Mouse (Mus musculus) Patski (cell line): Measurements from ENCODE around the gene Zfp811. TPM values are rescaled to one million over a fixed set of nuclear protein-coding genes. Genes with fewer than 3 reads are reported as not detected.

ENCODE experiments used
- ATAC-seq: fragments of 100-300 bp; one replicate; pipeline ENCODE4 v1.8.0; 2021
- CTCF ChIA-PET: fragments of 350-600 bp; sonication (Branson Sonifier 250); formaldehyde crosslinking; loops from one replicate; lab custom pipeline; 2022; ENCODE audit warnings: inconsistent platforms; lab: Charles Lee
- POLR2A ChIA-PET: fragments of 350-600 bp; sonication (Branson Sonifier 250); formaldehyde crosslinking; loops from one replicate; lab custom pipeline; 2022; ENCODE audit warnings: antibody characterized with exemption, inconsistent platforms; lab: Charles Lee
- DNase-seq: peaks from one replicate; pipeline ENCODE4 v3.0.0-alpha.2; 2011; ENCODE audit warnings: low read depth, low spot score
- H3K27me3 ChIP-seq: fragments of 371-371 bp; one replicate; pipeline ENCODE4 v1.5.1; 2021
- CTCF ChIP-seq: fragments of 100-300 bp; IDR thresholded peaks from one replicate; pipeline ENCODE4 v1.5.1; 2021
- in situ Hi-C: fragments of 300-500 bp; cut with MboI; formaldehyde crosslinking; loops from 3 replicates; pipeline ENCODE4 v1.11.1; 2018; ENCODE audit warnings: low pct_unique_long_range_greater_than_20kb, mixed read lengths
- polyA plus RNA-seq: library from polyadenylated mRNA; unstranded; gene quantifications from one replicate; pipeline ENCODE4 v1.2.3, GENCODE M21; 2021

Gene Zfp811
- polyA plus RNA-seq, 1 experiment from 2014 or later, result 0.33 TPM

GRCm38 (mm10) chr17:32757331-32757730, 52.4 kb downstream of the Zfp811 start:
- H3K27me3 ChIP-seq, result peaks cover 4% of the 10 kb centered on the region
- no peak for TF ChIP-seq CTCF
- ChIA-PET POLR2A (no interaction called here), CTCF (no interaction called here)
- ATAC-seq (no peak), DNase-seq (no peak)
- in situ Hi-C loops, result no loop called here

DNA sequence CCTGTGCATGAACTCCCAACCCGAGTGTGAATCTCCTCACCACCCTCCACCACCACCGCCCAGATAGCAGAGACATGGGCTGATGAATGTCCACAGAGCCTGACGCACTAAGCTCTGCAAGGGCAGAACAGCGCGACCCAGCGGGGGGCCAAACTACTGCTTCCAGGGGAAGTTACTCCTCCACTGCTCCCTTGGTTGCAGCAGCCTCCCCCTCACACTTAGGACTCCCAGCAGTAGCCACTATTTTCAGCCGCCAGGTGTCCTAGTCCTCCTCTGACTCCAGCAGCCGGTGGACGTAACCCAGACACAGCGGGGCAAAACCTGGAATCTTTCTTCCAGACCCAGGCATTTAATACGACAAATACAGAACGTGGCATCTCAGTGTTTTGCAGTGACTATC, 56.1 kb downstream of the Zfp811 start:
- no peak for ATAC-seq
- POLR2A ChIA-PET, result no interaction called here
- no peak for DNase-seq
- in situ Hi-C loops, result no loop called here
- H3K27me3 ChIP-seq, result peaks cover 26% of the 10 kb centered on the region
- CTCF ChIA-PET, result no interaction called here
- TF ChIP-seq CTCF, result peak; percentile 31

- CTCF ChIA-PET, result no interaction called here
- no peak for TF ChIP-seq CTCF
- POLR2A ChIA-PET, result no interaction called here
- no peak for DNase-seq
- peaks cover 33% of the 10 kb centered on the region for H3K27me3 ChIP-seq
- no peak for ATAC-seq
- in situ Hi-C loops, result no loop called here
Measured at GRCm38 (mm10) chr17:32752813-32753360, 56.8 kb downstream of the Zfp811 start.

DNA sequence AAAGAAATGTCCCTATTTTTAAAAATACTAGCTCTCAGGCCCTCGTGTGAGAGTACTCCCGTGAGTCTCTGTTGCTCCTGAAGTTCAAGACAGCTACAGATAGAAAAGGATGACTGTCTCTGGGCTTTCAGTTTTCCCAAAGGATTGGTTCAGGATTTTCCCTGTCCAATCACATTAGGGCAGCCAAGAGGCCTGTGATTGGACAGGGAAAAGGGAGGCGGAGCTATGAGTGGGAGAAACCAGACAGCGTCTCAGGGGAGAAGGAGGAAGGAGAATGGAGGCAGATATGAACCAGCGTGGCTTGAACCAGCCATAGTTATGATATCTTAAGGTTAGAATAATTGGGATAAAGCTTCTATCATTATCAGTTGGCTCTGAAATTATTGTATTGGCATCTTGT, 59.1 kb downstream of the Zfp811 start:
- TF ChIP-seq CTCF, result no peak
- ChIA-PET POLR2A (no interaction called here), CTCF (no interaction called here)
- in situ Hi-C loops, result no loop called here
- no peak for ATAC-seq
- peaks cover 43% of the 10 kb centered on the region for H3K27me3 ChIP-seq
- no peak for DNase-seq

Other genes starting within 250 kb of the Zfp811 start
- 1.6 TPM for gene Cyp4f37, start 188.6 kb downstream of the Zfp811 start, polyA plus RNA-seq
- gene Cyp4f40, start 151.0 kb downstream of the Zfp811 start, polyA plus RNA-seq, result not detected
- gene Cyp4f15, start 124.3 kb downstream of the Zfp811 start, polyA plus RNA-seq, result not detected
- 18.3 TPM for gene Zfp871, start 21.6 kb downstream of the Zfp811 start, polyA plus RNA-seq
- gene Zfp799, start 20.3 kb upstream of the Zfp811 start, polyA plus RNA-seq, result 8.6 TPM
- gene Zfp870, start 81.7 kb upstream of the Zfp811 start, polyA plus RNA-seq, result 6.5 TPM
- not detected for gene Cyp4f14, start 107.4 kb upstream of the Zfp811 start, polyA plus RNA-seq
- gene Cyp4f13, start 137.5 kb upstream of the Zfp811 start, polyA plus RNA-seq, result 33.0 TPM
- 3.8 TPM for gene Zfp472, start 155.9 kb upstream of the Zfp811 start, polyA plus RNA-seq
- gene Zfp952, start 183.2 kb upstream of the Zfp811 start, polyA plus RNA-seq, result 7.8 TPM
- 5.5 TPM for gene Zfp763, start 223.5 kb upstream of the Zfp811 start, polyA plus RNA-seq